Mouse (Mus musculus) lung, postnatal 0 days (tissue): ENCODE data around the gene Mrps2. TPM values are rescaled to one million over a fixed set of nuclear protein-coding genes. Genes with fewer than 3 reads are reported as not detected.

Source experiments
- ATAC-seq: fragments of 200-750 bp; cut with Nextera tagmentation; 2 replicates; pipeline ENCODE4 v1.8.0; 2017; ENCODE audit warnings: moderate library complexity
- DNase-seq: peaks from one replicate; pipeline ENCODE4 v3.0.0-alpha.2; 2016; ENCODE audit warnings: low spot score
- H3K27ac ChIP-seq: fragments of 300-500 bp; sonication (generic); 2 replicates; pipeline ENCODE4 v1.5.1; 2014; ENCODE audit warnings: antibody characterized with exemption, mild to moderate bottlenecking, low read length, mixed read lengths
- H3K27me3 ChIP-seq: fragments of 300-500 bp; sonication (generic); replicated peaks from 2 replicates; pipeline ENCODE4 v1.6.1; 2014; ENCODE audit warnings: low read length, mixed read lengths; ENCODE audit not compliant: insufficient read depth
- H3K36me3 ChIP-seq: fragments of 300-500 bp; sonication (generic); 2 replicates; pipeline ENCODE4 v1.6.1; 2014; ENCODE audit warnings: low read length, mixed read lengths; ENCODE audit not compliant: insufficient read depth
- H3K4me1 ChIP-seq: fragments of 300-500 bp; sonication (generic); 2 replicates; pipeline ENCODE4 v1.6.1; 2014; ENCODE audit warnings: antibody characterized with exemption, low read depth, low read length, mixed read lengths; ENCODE audit not compliant: insufficient read depth
- H3K4me2 ChIP-seq: fragments of 300-500 bp; sonication (generic); replicated peaks from 2 replicates; pipeline ENCODE4 v1.6.1; 2014; ENCODE audit warnings: low read depth, mild to moderate bottlenecking, low read length, moderate library complexity, mixed read lengths
- H3K4me3 ChIP-seq: fragments of 300-500 bp; sonication (generic); 2 replicates; pipeline ENCODE4 v1.5.1; 2014; ENCODE audit warnings: low read depth, low read length
- H3K9ac ChIP-seq: fragments of 300-500 bp; sonication (generic); replicated peaks from 2 replicates; pipeline ENCODE4 v1.6.1; 2014; ENCODE audit warnings: low read depth, mild to moderate bottlenecking
- H3K9me3 ChIP-seq: fragments of 300-500 bp; sonication (generic); 2 replicates; pipeline ENCODE4 v1.6.1; 2016; ENCODE audit warnings: low read length, mixed read lengths
- CTCF ChIP-seq: IDR thresholded peaks from 2 replicates; pipeline ENCODE4 v1.5.1; 2016; ENCODE audit warnings: antibody characterized with exemption, mild to moderate bottlenecking
- EP300 ChIP-seq: IDR thresholded peaks from 2 replicates; pipeline ENCODE4 v1.6.1; 2016; ENCODE audit warnings: antibody characterized with exemption, mild to moderate bottlenecking, control low read depth
- WGBS: fragments of 180-500 bp; shearing (Covaris S2); extraction: QIAGEN DNeasy Blood & Tissue Kit; methylation state at CpG from one replicate; pipeline ENCODE4 v1.1.7; 2014; 5-methylcytosine and 5-hydroxymethylcytosine counted together
- polyA plus RNA-seq: library from polyadenylated mRNA; unstranded; fragments of >200 nt; fragmentation: Nextera tagmentation; extraction: Ambion mirVana; gene quantifications from 2 replicates; pipeline ENCODE4 v1.2.1, GENCODE M21; 2015

Mrps2 gene
- polyA plus RNA-seq, 1 experiment from 2014 or later: 20.8 TPM

GRCm38 (mm10) chr2:28512798-28513401 lies 45.0 kb downstream of the Mrps2 start, which contains the start of gene Ralgds:
Ralgds (plus strand) TSS chr2:28513125.
- ATAC-seq (peak; percentile 74), DNase-seq (peak; percentile 83)
- H3K27me3 ChIP-seq: no peaks in the 10 kb centered on the region
- 0% methylated on average over 27 of the region's 71 CpGs for WGBS
- no peaks in the 10 kb centered on the region for H3K9me3 ChIP-seq
- H3K4me3 ChIP-seq: peak within 1 kb of the TSS; percentile 52
- H3K4me1 ChIP-seq: peaks cover 16% of the 10 kb centered on the region; the same call in 1 of the 2 replicates
- no peaks in the 10 kb centered on the region for H3K36me3 ChIP-seq
- H3K9ac ChIP-seq: peak within 1 kb of the TSS; percentile 52
- H3K4me2 ChIP-seq: peak within 1 kb of the TSS; percentile 93
- H3K27ac ChIP-seq: peak within 1 kb of the TSS; percentile 78
- TF ChIP-seq EP300 (no peak), CTCF (peak; percentile 47)

GRCm38 (mm10) chr2:28513431-28514370 lies 45.8 kb downstream of the Mrps2 start:
- H3K4me1 ChIP-seq: peaks cover 17% of the 10 kb centered on the region; the same call in 1 of the 2 replicates
- H3K27me3 ChIP-seq: no peaks in the 10 kb centered on the region
- H3K4me3 ChIP-seq: peak overlapping the region; percentile 52
- no peaks in the 10 kb centered on the region for H3K36me3 ChIP-seq
- peak overlapping the region; percentile 78 for H3K27ac ChIP-seq
- H3K4me2 ChIP-seq: peak overlapping the region; percentile 93
- WGBS: 6% methylated on average over 38 of the region's 47 CpGs
- DNase-seq (peak; percentile 57), ATAC-seq (peak; percentile 21)
- H3K9me3 ChIP-seq: no peaks in the 10 kb centered on the region
- TF ChIP-seq CTCF (no peak), EP300 (no peak)
- H3K9ac ChIP-seq: peak overlapping the region; percentile 52

GRCm38 (mm10) chr2:28514489-28514888 lies 46.6 kb downstream of the Mrps2 start:
- H3K4me3 ChIP-seq: no peak overlapping the region; the same call in 1 of the 2 replicates
- H3K27ac ChIP-seq: no peak overlapping the region
- TF ChIP-seq CTCF (peak; percentile 96), EP300 (no peak)
- peaks cover 17% of the 10 kb centered on the region; the same call in 1 of the 2 replicates for H3K4me1 ChIP-seq
- H3K27me3 ChIP-seq: no peaks in the 10 kb centered on the region
- peak overlapping the region; percentile 93 for H3K4me2 ChIP-seq
- no peaks in the 10 kb centered on the region for H3K9me3 ChIP-seq
- ATAC-seq: 0 out of 2 replicates have a peak, but pooled peaks have one; percentile 8
- H3K9ac ChIP-seq: no peak overlapping the region
- peak; percentile 90 for DNase-seq
- no peaks in the 10 kb centered on the region for H3K36me3 ChIP-seq
- 18% methylated on average over 5 of the region's 5 CpGs for WGBS

- 32% methylated on average over 5 of the region's 5 CpGs for WGBS
- Histone ChIP-seq H3K9me3 (no peaks in the 10 kb centered on the region), H3K27ac (peak overlapping the region; percentile 66), H3K36me3 (no peaks in the 10 kb centered on the region), H3K4me2 (no peak overlapping the region), H3K27me3 (no peaks in the 10 kb centered on the region), H3K4me1 (peaks cover 17% of the 10 kb centered on the region; the same call in 1 of the 2 replicates), H3K9ac (no peak overlapping the region), H3K4me3 (no peak overlapping the region)
- ATAC-seq (peak; percentile 78), DNase-seq (peak; percentile 96)
- TF ChIP-seq CTCF: peak; percentile 96
- TF ChIP-seq EP300: no peak
Observed at GRCm38 (mm10) chr2:28517206-28517909, 49.5 kb downstream of the Mrps2 start.

GRCm38 (mm10) chr2:28518231-28518630 lies 50.4 kb downstream of the Mrps2 start:
- no peak for DNase-seq
- no peaks in the 10 kb centered on the region for H3K36me3 ChIP-seq
- H3K4me1 ChIP-seq: peaks cover 17% of the 10 kb centered on the region; the same call in 1 of the 2 replicates
- H3K9ac ChIP-seq: no peak overlapping the region
- H3K4me2 ChIP-seq: no peak overlapping the region
- no peak for ATAC-seq
- H3K27me3 ChIP-seq: no peaks in the 10 kb centered on the region
- TF ChIP-seq EP300 (no peak), CTCF (no peak)
- WGBS: 49% methylated on average over 2 of the region's 2 CpGs
- H3K4me3 ChIP-seq: no peak overlapping the region
- H3K27ac ChIP-seq: no peak overlapping the region
- no peaks in the 10 kb centered on the region for H3K9me3 ChIP-seq
